Comparison of ENCODE assay signal across 21 mouse cellular contexts in genomic region chr2:167972146-167972545, GRCm38 (mm10). TPM values are rescaled to one million over a fixed set of nuclear protein-coding genes. Genes with fewer than 3 reads are reported as not detected.
A peak's percentile ranks its signal among the peaks of the same experiment; 100 is the strongest.
DNase-seq lines count a peak whose midpoint lies in the region; TF ChIP-seq lines count a peak whose summit lies in the region.
"Had no signal": no experiment of that assay in that cellular context is flagged by ENCODE, and none has a peak within 500 bp of the region (broad histone marks: within the 10 kb centered on the region; RNA-seq: fewer than 3 reads in every experiment).

No protein-coding gene starts in this region.

- DNase-seq in heart, embryonic 10.5 days (ENCODE audit: low spot score), result no peak
- no peak for DNase-seq in heart, adult 18-20 months
- DNase-seq in layer of hippocampus, adult 2 months (ENCODE audit: low spot score in 2 of 2), result no peak
- DNase-seq in layer of hippocampus, adult 18-20 months (ENCODE audit: low spot score in 2 of 2), result no peak
- DNase-seq in ovary, adult 18-20 months (ENCODE audit: low spot score), result peak; percentile 57
- no peak for DNase-seq in ovary, postnatal 10 days (ENCODE audit: low spot score)
- DNase-seq in thymus, adult 18-20 months, result no peak
- DNase-seq: adrenal gland, adult 2 months; cerebellum, adult 11 months; cerebellum, postnatal 14 days; embryo, embryonic 11 days; gastrocnemius, postnatal 36 days; kidney, adult 8-10 months; kidney, postnatal 25 days; thymus, postnatal 14 days had no signal

- 52% methylated on average over 5 of the region's 5 CpGs for WGBS in heart, embryonic 10.5 days

- peaks cover 83% of the 10 kb centered on the region for H3K36me3 ChIP-seq in heart, embryonic 10.5 days

- H3K4me1 ChIP-seq in heart, embryonic 10.5 days, result peaks cover 40% of the 10 kb centered on the region
- H3K4me1 ChIP-seq: limb, embryonic 12.5 days; midbrain, embryonic 13.5 days had no signal

- H3K27me3 ChIP-seq in heart, embryonic 10.5 days (ENCODE audit: insufficient read depth, poor library complexity, severe bottlenecking), result no peaks in the 10 kb centered on the region
- H3K27me3 ChIP-seq: CH12.LX; limb, embryonic 12.5 days; midbrain, embryonic 13.5 days had no signal

- TF ChIP-seq CTCF in layer of hippocampus, adult 2 months (conservative IDR thresholded peaks at IDR 0.05), result no peak

- H3K9me3 ChIP-seq in heart, embryonic 10.5 days, result no peaks in the 10 kb centered on the region
- H3K9me3 ChIP-seq: limb, embryonic 12.5 days; midbrain, embryonic 13.5 days had no signal

- H3K4me3 ChIP-seq in heart, embryonic 10.5 days, result no peak overlapping the region
- no peak overlapping the region for H3K4me3 ChIP-seq in layer of hippocampus, adult 2 months
- H3K4me3 ChIP-seq: limb, embryonic 12.5 days; midbrain, embryonic 13.5 days had no signal

- peak overlapping the region; percentile 65 for H3K27ac ChIP-seq in heart, embryonic 10.5 days
- H3K27ac ChIP-seq in layer of hippocampus, adult 2 months, result 0 out of 2 replicates have a peak overlapping the region, but pooled peaks have one; percentile 29
- H3K27ac ChIP-seq: hindbrain, postnatal 0 days; limb, embryonic 12.5 days; macrophage; midbrain, embryonic 13.5 days had no signal

RNA-seq across cellular contexts. Expression of gene Ripor3, which starts 38.3 kb away (rescaled TPM):
- polyA plus RNA-seq in heart, embryonic 10.5 days (2016; fragmentation: Nextera tagmentation; extraction: Ambion mirVana), result 1.3 and 2.5 TPM in 2 replicates
- under 1 TPM; 0.35 to 0.67 TPM for total RNA-seq in heart, adult 18-20 months (2021)
- under 1 TPM; 0.29 to 0.31 TPM for total RNA-seq in layer of hippocampus, adult 2 months (2021)
- total RNA-seq in layer of hippocampus, adult 18-20 months (2021), result under 1 TPM in 1 of 2 experiments, not detected in 1; 0.52 TPM
- total RNA-seq: hematopoietic stem cell, adult 5-6 weeks had no signal
- polyA plus RNA-seq: macrophage had no signal

RNA-seq across cellular contexts. Expression of gene Ptpn1, which starts 40.3 kb away (rescaled TPM):
- 45.3 and 58.3 TPM in 2 replicates for polyA plus RNA-seq in heart, embryonic 10.5 days (2016; fragmentation: Nextera tagmentation; extraction: Ambion mirVana)
- total RNA-seq in heart, adult 18-20 months (2021), result 10 to 100 TPM; 16.4 to 19.8 TPM
- 10 to 100 TPM; 56.3 to 64.4 TPM for total RNA-seq in layer of hippocampus, adult 2 months (2021)
- total RNA-seq in layer of hippocampus, adult 18-20 months (2021), result 10 to 100 TPM; 64.8 to 68.8 TPM
